Comparison of ENCODE assay signal across 8 mouse cellular contexts in the genomic region with DNA sequence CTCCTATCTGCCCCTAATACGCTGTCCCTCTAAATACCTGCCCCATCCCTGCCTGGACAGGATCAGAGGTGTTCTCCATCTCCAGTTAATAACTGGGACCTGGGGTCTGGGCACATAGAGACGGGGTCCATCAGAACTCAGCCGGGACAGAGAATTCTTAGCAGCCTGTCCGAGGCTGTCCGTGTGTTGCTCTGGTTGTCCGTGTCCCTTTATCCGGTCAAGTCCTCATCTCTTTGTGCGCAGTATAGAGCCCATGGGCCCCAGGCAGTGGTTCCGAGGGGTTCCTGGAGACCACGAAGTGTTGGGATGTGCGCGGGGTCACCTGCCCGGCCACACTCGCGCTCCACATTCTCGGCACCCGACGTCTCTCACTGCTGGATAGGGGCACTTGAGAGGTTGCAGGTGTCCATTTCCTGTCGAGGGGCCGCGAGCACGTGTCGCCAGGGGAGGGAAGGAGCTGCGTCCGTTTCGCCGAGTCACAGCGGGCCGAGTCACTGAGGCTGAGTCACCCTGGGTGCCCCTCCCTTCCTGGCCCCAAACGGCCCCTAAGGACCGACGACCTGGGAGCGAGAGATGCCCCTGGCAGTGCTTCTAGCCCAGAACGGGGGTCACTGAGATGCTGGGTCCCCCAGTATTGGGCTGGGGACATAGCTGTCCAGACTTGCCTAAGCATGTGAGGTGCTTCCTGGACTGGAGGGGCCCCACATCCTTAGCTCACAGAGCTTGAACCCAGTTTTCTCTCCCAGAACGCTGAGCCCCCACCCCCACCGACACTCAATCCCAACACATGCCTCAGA. TPM values are rescaled to one million over a fixed set of nuclear protein-coding genes. Genes with fewer than 3 reads are reported as not detected.
DNase-seq lines count a peak whose midpoint lies in the region; ATAC-seq and TF ChIP-seq lines count a peak whose summit lies in the region.

No protein-coding gene starts in this region.

- no peak overlapping the region for H3K9ac ChIP-seq in heart, adult 2 months (ENCODE audit: low read depth, low read length)
- 0 out of 2 replicates have a peak overlapping the region, but pooled peaks have one; percentile 63 for H3K9ac ChIP-seq in forebrain, embryonic 12.5 days
- 0 out of 2 replicates have a peak overlapping the region, but pooled peaks have one; percentile 45 for H3K9ac ChIP-seq in limb, embryonic 14.5 days (ENCODE audit: low read depth, low read length, severe bottlenecking)
- peak overlapping the region; percentile 57; the same call in 1 of the 2 replicates for H3K9ac ChIP-seq in neural tube, embryonic 13.5 days

- peaks cover 2% of the 10 kb centered on the region for H3K4me1 ChIP-seq in heart, adult 2 months (ENCODE audit: control insufficient read depth, insufficient read depth, low read length)
- peaks cover 30% of the 10 kb centered on the region for H3K4me1 ChIP-seq in E14TG2a.4 (replicated peaks; ENCODE audit: low read depth, low read length)
- peaks cover 18% of the 10 kb centered on the region for H3K4me1 ChIP-seq in forebrain, embryonic 12.5 days
- H3K4me1 ChIP-seq in limb, embryonic 14.5 days (ENCODE audit: control insufficient read depth, insufficient read depth, low read length), result peaks cover 9% of the 10 kb centered on the region
- peaks cover 18% of the 10 kb centered on the region for H3K4me1 ChIP-seq in neural tube, embryonic 13.5 days (replicated peaks)

- WGBS in heart, adult 2 months, result 5% methylated on average over 36 of the region's 36 CpGs
- 7% methylated on average over 36 of the region's 36 CpGs for WGBS in forebrain, embryonic 12.5 days
- WGBS in limb, embryonic 14.5 days, result 6% methylated on average over 31 of the region's 36 CpGs
- 8% methylated on average over 32 of the region's 36 CpGs for WGBS in neural tube, embryonic 13.5 days

- peak overlapping the region; percentile 54; the same call in 1 of the 2 replicates for H3K4me3 ChIP-seq in heart, adult 2 months
- peak overlapping the region; percentile 83 for H3K4me3 ChIP-seq in E14TG2a.4 (replicated peaks; ENCODE audit: low read length)
- H3K4me3 ChIP-seq in forebrain, embryonic 12.5 days (replicated peaks), result peak overlapping the region; percentile 51
- H3K4me3 ChIP-seq in limb, embryonic 14.5 days (replicated peaks; ENCODE audit: low read length), result peak overlapping the region; percentile 51
- peak overlapping the region; percentile 51 for H3K4me3 ChIP-seq in neural tube, embryonic 13.5 days

- H3K79me2 ChIP-seq in heart, adult 2 months (replicated peaks; ENCODE audit: control insufficient read depth, insufficient read depth, low read length), result no peaks in the 10 kb centered on the region

- no peaks in the 10 kb centered on the region for H3K9me3 ChIP-seq in E14TG2a.4 (ENCODE audit: low read length)
- H3K9me3 ChIP-seq in forebrain, embryonic 12.5 days, result no peaks in the 10 kb centered on the region
- H3K9me3 ChIP-seq in limb, embryonic 14.5 days (ENCODE audit: control insufficient read depth, low read length), result no peaks in the 10 kb centered on the region
- no peaks in the 10 kb centered on the region; the same call in 1 of the 2 replicates for H3K9me3 ChIP-seq in neural tube, embryonic 13.5 days

- ATAC-seq in forebrain, embryonic 12.5 days (ENCODE audit: low FRiP score), result no peak
- no peak for ATAC-seq in limb, embryonic 14.5 days (ENCODE audit: low FRiP score, low read depth)
- peak; percentile 18; the same call in 1 of the 2 replicates for ATAC-seq in neural tube, embryonic 13.5 days (ENCODE audit: low read depth)

- H3K36me3 ChIP-seq in heart, adult 2 months (ENCODE audit: control insufficient read depth, insufficient read depth, low read length), result no peaks in the 10 kb centered on the region
- H3K36me3 ChIP-seq in E14TG2a.4 (ENCODE audit: insufficient read depth, low read length), result peaks cover 10% of the 10 kb centered on the region
- H3K36me3 ChIP-seq in forebrain, embryonic 12.5 days (replicated peaks), result no peaks in the 10 kb centered on the region
- peaks cover under 1% of the 10 kb centered on the region; the same call in 1 of the 2 replicates for H3K36me3 ChIP-seq in limb, embryonic 14.5 days (ENCODE audit: control insufficient read depth, insufficient read depth, low read length)
- no peaks in the 10 kb centered on the region for H3K36me3 ChIP-seq in neural tube, embryonic 13.5 days

- H3K27ac ChIP-seq in heart, adult 2 months, result no peak overlapping the region
- no peak overlapping the region for H3K27ac ChIP-seq in forebrain, embryonic 12.5 days
- H3K27ac ChIP-seq in limb, embryonic 14.5 days (replicated peaks; ENCODE audit: low read depth, low read length), result no peak overlapping the region
- H3K27ac ChIP-seq in neural tube, embryonic 13.5 days (replicated peaks), result no peak overlapping the region

- intact Hi-C loops in heart, adult 2 months (cut with DNase I), result no loop called here
- intact Hi-C loops in heart, postnatal 36 days (cut with DNase I), result no loop called here

- H3K4me2 ChIP-seq in forebrain, embryonic 12.5 days, result peak overlapping the region; percentile 86
- H3K4me2 ChIP-seq in limb, embryonic 14.5 days (replicated peaks; ENCODE audit: low read depth, low read length, severe bottlenecking), result peak overlapping the region; percentile 94
- H3K4me2 ChIP-seq in neural tube, embryonic 13.5 days, result peak overlapping the region; percentile 90

- DNase-seq in heart, adult 2 months, result peak; percentile 40 to 50
- no peak for DNase-seq in heart, postnatal 36 days
- no peak for DNase-seq in limb, embryonic 14.5 days (ENCODE audit: low spot score)
- no peak for DNase-seq in frontal cortex, postnatal 10 days (ENCODE audit: low spot score in 2 of 2)
- DNase-seq in layer of hippocampus, adult 9-10 months (ENCODE audit: low spot score), result no peak

- peaks cover 6% of the 10 kb centered on the region; the same call in 1 of the 2 replicates for H3K27me3 ChIP-seq in heart, adult 2 months (ENCODE audit: control insufficient read depth, insufficient read depth, low read length)
- peaks cover 73% of the 10 kb centered on the region for H3K27me3 ChIP-seq in E14TG2a.4 (ENCODE audit: insufficient read depth, low read length)
- peaks cover 78% of the 10 kb centered on the region for H3K27me3 ChIP-seq in forebrain, embryonic 12.5 days
- peaks cover 40% of the 10 kb centered on the region for H3K27me3 ChIP-seq in limb, embryonic 14.5 days (ENCODE audit: control insufficient read depth, insufficient read depth, low read length)
- peaks cover 83% of the 10 kb centered on the region for H3K27me3 ChIP-seq in neural tube, embryonic 13.5 days

- no peak for TF ChIP-seq EP300 in heart, adult 2 months (IDR thresholded peaks at IDR 0.05; ENCODE audit: insufficient read depth, low read depth, low read length)

- TF ChIP-seq POLR2A in heart, adult 2 months (IDR thresholded peaks at IDR 0.05; ENCODE audit: insufficient read depth, low read depth, low read length), result no peak
- TF ChIP-seq POLR2A in limb, embryonic 14.5 days (IDR thresholded peaks at IDR 0.05; ENCODE audit: borderline replicate concordance, extremely low read depth, insufficient read depth, insufficient read length), result no peak

- no peak for TF ChIP-seq CTCF in heart, adult 2 months (IDR thresholded peaks at IDR 0.05)
- no peak for TF ChIP-seq CTCF in E14TG2a.4 (conservative IDR thresholded peaks at IDR 0.05; ENCODE audit: low read length)

RNA-seq across cellular contexts. Expression of a gene that starts 1.2 kb away (rescaled TPM):
- total RNA-seq in heart, adult 2 months (2021), result not detected
- polyA plus RNA-seq in heart, adult 2 months (2012; rRNA removed), result 0.12 TPM in 1 of 2 replicates, not detected in the other
- total RNA-seq in heart, postnatal 36 days (2021), result not detected
- polyA plus RNA-seq in forebrain, embryonic 12.5 days (2016; fragmentation: Nextera tagmentation; extraction: Ambion mirVana), result not detected in 2 replicates
- 0.06 and 0.09 TPM in 2 replicates for polyA plus RNA-seq in limb, embryonic 14.5 days (2012; rRNA removed)
- polyA plus RNA-seq in limb, embryonic 14.5 days (2014; fragmentation: Nextera tagmentation; extraction: Ambion mirVana), result not detected in 2 replicates
- 0.59 TPM in 1 of 2 replicates, not detected in the other for polyA plus RNA-seq in neural tube, embryonic 13.5 days (2015; fragmentation: Nextera tagmentation; extraction: Ambion mirVana)

RNA-seq across cellular contexts. Expression of a gene that starts 9.1 kb away (rescaled TPM):
- total RNA-seq in heart, adult 2 months (2021), result 1 to 10 TPM; 6.3 to 9.7 TPM
- 5.9 and 6.1 TPM in 2 replicates for polyA plus RNA-seq in heart, adult 2 months (2012; rRNA removed)
- 10 to 100 TPM in 1 of 2 experiments, 1 to 10 TPM in 1; 9.5 to 11.0 TPM for total RNA-seq in heart, postnatal 36 days (2021)
- polyA plus RNA-seq in forebrain, embryonic 12.5 days (2016; fragmentation: Nextera tagmentation; extraction: Ambion mirVana), result 8.0 and 9.0 TPM in 2 replicates
- 6.6 and 6.9 TPM in 2 replicates for polyA plus RNA-seq in limb, embryonic 14.5 days (2012; rRNA removed)
- polyA plus RNA-seq in limb, embryonic 14.5 days (2014; fragmentation: Nextera tagmentation; extraction: Ambion mirVana), result 6.5 and 7.0 TPM in 2 replicates
- 10.7 and 11.1 TPM in 2 replicates for polyA plus RNA-seq in neural tube, embryonic 13.5 days (2015; fragmentation: Nextera tagmentation; extraction: Ambion mirVana)

RNA-seq across cellular contexts. Expression of a gene that starts 11.9 kb away (rescaled TPM):
- 10 to 100 TPM; 47.1 to 52.9 TPM for total RNA-seq in heart, adult 2 months (2021)
- 85.6 and 88.3 TPM in 2 replicates for polyA plus RNA-seq in heart, adult 2 months (2012; rRNA removed)
- 10 to 100 TPM; 50.3 to 50.5 TPM for total RNA-seq in heart, postnatal 36 days (2021)
- 122 and 128 TPM in 2 replicates for polyA plus RNA-seq in forebrain, embryonic 12.5 days (2016; fragmentation: Nextera tagmentation; extraction: Ambion mirVana)
- 139 and 171 TPM in 2 replicates for polyA plus RNA-seq in limb, embryonic 14.5 days (2012; rRNA removed)
- polyA plus RNA-seq in limb, embryonic 14.5 days (2014; fragmentation: Nextera tagmentation; extraction: Ambion mirVana), result 113 and 118 TPM in 2 replicates
- 163 and 164 TPM in 2 replicates for polyA plus RNA-seq in neural tube, embryonic 13.5 days (2015; fragmentation: Nextera tagmentation; extraction: Ambion mirVana)

RNA-seq across cellular contexts. Expression of a gene that starts 19.8 kb away (rescaled TPM):
- under 1 TPM; 0.32 to 0.42 TPM for total RNA-seq in heart, adult 2 months (2021)
- polyA plus RNA-seq in heart, adult 2 months (2012; rRNA removed), result 0.67 and 2.0 TPM in 2 replicates
- under 1 TPM in 1 of 2 experiments, not detected in 1; 0.43 TPM for total RNA-seq in heart, postnatal 36 days (2021)
- 3.1 and 3.7 TPM in 2 replicates for polyA plus RNA-seq in forebrain, embryonic 12.5 days (2016; fragmentation: Nextera tagmentation; extraction: Ambion mirVana)
- 0.33 and 0.56 TPM in 2 replicates for polyA plus RNA-seq in limb, embryonic 14.5 days (2012; rRNA removed)
- 0.96 and 1.2 TPM in 2 replicates for polyA plus RNA-seq in limb, embryonic 14.5 days (2014; fragmentation: Nextera tagmentation; extraction: Ambion mirVana)
- polyA plus RNA-seq in neural tube, embryonic 13.5 days (2015; fragmentation: Nextera tagmentation; extraction: Ambion mirVana), result 3.2 and 5.6 TPM in 2 replicates

RNA-seq across cellular contexts. Expression of a gene that starts 23.6 kb away (rescaled TPM):
- total RNA-seq in heart, adult 2 months (2021), result 10 to 100 TPM; 32.9 TPM
- polyA plus RNA-seq in heart, adult 2 months (2012; rRNA removed), result 55.4 and 59.5 TPM in 2 replicates
- 10 to 100 TPM; 33.3 to 38.1 TPM for total RNA-seq in heart, postnatal 36 days (2021)
- polyA plus RNA-seq in forebrain, embryonic 12.5 days (2016; fragmentation: Nextera tagmentation; extraction: Ambion mirVana), result 48.3 and 50.8 TPM in 2 replicates
- 97.5 and 132 TPM in 2 replicates for polyA plus RNA-seq in limb, embryonic 14.5 days (2012; rRNA removed)
- polyA plus RNA-seq in limb, embryonic 14.5 days (2014; fragmentation: Nextera tagmentation; extraction: Ambion mirVana), result 57.1 and 61.9 TPM in 2 replicates
- 69.5 and 75.5 TPM in 2 replicates for polyA plus RNA-seq in neural tube, embryonic 13.5 days (2015; fragmentation: Nextera tagmentation; extraction: Ambion mirVana)

Comparison
In these comparisons a context has a peak if more than half of its experiments do, and no peak if none do; other contexts are left out.
1. DNase-seq: peak in heart, adult 2 months (2 of 2); none in heart, postnatal 36 days (0 of 2), limb, embryonic 14.5 days (single experiment), frontal cortex, postnatal 10 days (0 of 2) and layer of hippocampus, adult 9-10 months (single experiment).
2. Peak in every context shown above with its lines, with median percentiles within 50 percentile points of each other: H3K4me3 ChIP-seq and H3K4me2 ChIP-seq.